Mouse (Mus musculus) embryonic fibroblast, embryonic 13.5 days (primary cell): Measurements from ENCODE around the gene E330021D16Rik.

Experiments
- CTCF ChIP-seq: IDR thresholded peaks from 2 replicates; pipeline ENCODE4 v1.5.1; 2011; ENCODE audit warnings: mild to moderate bottlenecking, control low read depth, low read length, moderate library complexity, borderline replicate concordance; ENCODE audit not compliant: insufficient read depth
- POLR2A ChIP-seq: IDR thresholded peaks from 2 replicates; pipeline ENCODE4 v1.6.1; 2011; ENCODE audit warnings: low read depth, mild to moderate bottlenecking, control low read depth, low read length, moderate library complexity

DNA sequence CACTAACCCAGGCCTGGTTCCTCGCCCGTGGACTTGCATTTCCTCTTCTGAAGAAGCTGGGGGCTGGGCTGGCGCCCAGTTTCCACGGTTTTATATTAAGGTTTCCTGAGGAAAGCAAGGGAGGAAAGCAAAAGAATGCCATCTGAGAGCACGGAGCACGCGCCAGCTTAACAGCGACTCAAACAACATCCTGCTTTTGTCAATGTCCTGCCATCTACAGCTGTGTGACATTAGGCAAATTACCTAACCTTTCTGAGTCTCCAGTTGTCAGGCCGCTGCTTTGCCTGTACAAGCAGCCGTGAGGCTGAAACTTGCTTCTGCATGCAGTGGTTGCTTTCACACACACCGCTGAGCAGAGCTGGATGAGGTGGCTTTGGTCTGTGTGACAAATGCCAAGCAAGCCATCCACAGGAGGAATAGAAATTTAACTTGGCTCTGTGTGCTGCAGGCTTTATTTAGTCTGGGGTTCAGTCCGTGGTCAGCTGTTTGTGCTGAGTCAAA, 48.8 kb upstream of the E330021D16Rik start:
- TF ChIP-seq CTCF = no peak
- TF ChIP-seq POLR2A = no peak
